Mouse (Mus musculus): ENCODE results near the gene Dlgap1.

The Dlgap1 gene

DNA sequence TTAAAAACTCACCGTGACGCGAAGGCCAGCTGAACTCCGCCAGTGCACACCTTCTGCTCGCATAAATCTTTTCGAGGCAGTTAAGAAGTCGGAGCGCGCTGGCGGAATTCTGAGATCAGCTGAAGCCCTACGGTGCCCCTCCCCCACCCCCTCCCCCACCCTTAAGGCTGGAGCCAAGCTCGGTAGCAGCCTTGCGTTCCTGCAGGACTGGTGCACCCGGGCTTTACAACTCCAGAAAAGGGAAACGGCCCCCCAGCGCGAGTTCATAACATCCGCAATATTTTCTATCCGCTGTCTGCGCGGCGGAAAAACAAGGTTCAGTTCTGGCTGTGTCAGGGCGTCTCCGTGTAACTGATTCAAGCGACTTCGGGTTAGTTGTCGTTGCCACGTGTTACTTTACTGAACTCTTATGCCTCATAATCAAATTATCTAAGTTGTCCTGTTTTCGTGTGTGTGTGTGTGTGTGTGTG is 884.6 kb downstream of the Dlgap1 start, which contains the start of gene Tgif1:
TSS of gene Tgif1 (minus strand) at position 111 of the 470 bp plus-strand sequence.
- DNase-seq (ENCODE audit: low read depth in 2 of 2, low spot score in 2 of 2): peak; percentile 69 to 75

GRCm38 (mm10) chr17:70854021-70854420 is 885.1 kb downstream of the Dlgap1 start:
- no peak for DNase-seq (ENCODE audit: low read depth in 2 of 2, low spot score in 2 of 2)

- DNase-seq (ENCODE audit: low read depth in 2 of 2, low spot score in 2 of 2): no peak
Observed at GRCm38 (mm10) chr17:70856871-70857415, 888.1 kb downstream of the Dlgap1 start.

DNA sequence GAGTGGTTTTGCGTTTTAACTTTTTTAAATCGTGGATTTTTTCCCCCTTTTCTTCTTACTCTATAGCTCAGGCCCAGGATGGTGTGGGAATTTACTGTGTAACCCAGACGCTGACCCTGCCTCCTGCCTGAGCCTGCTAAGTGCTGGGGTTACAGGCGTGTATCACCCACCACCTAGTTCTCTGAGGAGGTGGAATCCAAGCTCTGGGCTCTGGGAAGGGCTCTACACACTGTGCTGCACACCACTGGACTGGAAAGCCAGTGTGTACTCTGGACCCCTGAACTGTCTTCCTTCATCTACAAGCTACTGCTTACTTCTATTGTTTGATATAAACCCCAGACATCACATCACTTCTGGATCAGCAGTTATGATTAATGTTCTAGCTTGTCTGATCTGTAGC is 889.9 kb downstream of the Dlgap1 start:
- DNase-seq (ENCODE audit: low read depth in 2 of 2, low spot score in 2 of 2): no peak

DNA sequence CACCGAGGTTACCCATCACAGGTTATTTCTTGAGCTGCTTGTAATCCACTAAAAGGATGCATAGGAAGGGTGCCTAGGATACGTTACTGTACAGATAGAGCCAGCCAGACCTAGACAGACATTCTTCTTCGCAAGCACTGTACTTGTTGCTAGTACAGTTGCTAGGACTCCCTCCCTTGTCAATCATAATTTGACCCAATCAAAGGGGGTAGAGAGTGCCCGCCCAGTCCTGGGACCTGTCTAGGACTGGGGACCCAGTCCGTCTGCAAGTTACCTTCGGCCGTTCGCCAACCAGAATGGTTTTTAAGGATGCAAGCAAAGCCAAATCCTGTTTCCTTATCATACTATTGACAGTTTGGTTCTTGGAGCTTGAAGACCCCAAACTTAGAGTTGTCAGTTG is 895.2 kb downstream of the Dlgap1 start:
- DNase-seq (ENCODE audit: low read depth in 2 of 2, low spot score in 2 of 2): no peak

DNA sequence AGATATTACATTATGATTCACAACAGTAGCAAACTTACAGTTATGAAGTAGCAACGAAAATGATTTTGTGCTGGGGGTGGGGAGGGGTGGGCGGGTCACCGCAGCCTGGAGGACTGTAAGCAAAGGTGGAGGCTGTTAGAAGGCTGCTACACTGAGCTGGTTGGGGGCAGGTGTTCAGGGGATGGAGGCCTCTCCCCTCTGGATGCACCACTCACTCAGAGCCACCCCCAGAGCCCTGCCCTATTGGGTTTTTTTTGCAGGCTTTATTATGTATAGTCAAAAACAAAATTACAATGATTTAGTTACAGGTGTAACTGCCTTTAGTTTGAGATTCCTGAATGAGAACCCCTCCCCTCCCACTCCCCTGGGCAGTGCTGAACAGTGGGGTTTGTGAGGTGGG is 895.8 kb downstream of the Dlgap1 start:
- DNase-seq (ENCODE audit: low read depth in 2 of 2, low spot score in 2 of 2): no peak

DNA sequence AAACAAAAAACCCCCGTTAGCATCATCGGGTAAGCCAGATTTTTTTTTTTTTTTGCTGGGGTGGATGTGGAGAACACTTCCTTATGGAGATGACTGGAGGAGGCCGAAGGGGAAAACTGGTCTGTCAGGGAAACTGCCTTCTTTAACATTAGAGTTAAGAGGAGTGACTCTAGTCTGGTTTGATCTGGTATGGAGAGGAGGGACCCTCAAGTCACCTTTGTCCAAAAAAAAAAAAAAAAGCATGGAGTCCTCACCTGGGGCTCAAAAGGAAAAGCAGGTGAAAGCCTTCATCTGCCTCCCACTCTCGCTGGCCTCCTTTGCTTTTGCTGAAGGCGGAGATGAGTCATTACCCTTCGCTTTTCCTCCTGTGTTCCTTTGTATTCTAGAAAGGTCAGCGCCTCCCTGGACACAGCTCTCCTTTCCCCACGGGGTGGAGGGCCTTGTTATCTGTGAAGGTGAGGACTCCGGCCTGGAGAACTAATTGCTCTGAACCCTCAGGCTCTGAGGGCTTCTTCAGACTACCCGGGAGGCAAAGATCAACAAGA is 896.3 kb downstream of the Dlgap1 start:
- DNase-seq (ENCODE audit: low read depth in 2 of 2, low spot score in 2 of 2): no peak

- DNase-seq (ENCODE audit: low read depth in 2 of 2, low spot score in 2 of 2): no peak
Observed at GRCm38 (mm10) chr17:70866029-70866428, 897.2 kb downstream of the Dlgap1 start.

DNA sequence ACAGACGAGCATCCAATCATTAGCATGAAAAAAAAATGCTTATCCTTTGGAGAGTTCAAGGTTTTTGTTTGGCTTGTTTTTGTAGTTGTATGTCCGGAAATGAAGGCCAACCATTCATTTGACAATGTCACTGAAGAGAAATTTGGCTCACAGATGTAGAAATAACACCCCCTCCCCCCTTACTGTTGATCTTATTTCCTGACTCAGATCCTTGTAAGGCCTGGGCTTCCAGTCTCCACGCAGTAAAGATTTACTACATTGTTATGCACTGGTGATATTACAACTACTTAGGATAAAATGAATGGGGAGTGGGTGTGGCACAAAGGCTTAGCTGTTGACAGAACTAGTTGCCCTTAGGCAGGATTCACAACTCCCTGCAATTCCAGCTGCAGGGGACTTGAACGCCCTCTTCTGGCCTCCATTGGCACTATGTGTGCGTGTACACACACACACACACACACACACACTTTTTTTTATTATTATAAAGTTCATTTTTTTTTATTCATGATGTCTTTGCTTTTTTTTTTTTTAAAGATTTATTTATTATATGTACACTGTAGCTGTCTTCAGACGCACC is 897.8 kb downstream of the Dlgap1 start:
- no peak for DNase-seq (ENCODE audit: low read depth in 2 of 2, low spot score in 2 of 2)

DNA sequence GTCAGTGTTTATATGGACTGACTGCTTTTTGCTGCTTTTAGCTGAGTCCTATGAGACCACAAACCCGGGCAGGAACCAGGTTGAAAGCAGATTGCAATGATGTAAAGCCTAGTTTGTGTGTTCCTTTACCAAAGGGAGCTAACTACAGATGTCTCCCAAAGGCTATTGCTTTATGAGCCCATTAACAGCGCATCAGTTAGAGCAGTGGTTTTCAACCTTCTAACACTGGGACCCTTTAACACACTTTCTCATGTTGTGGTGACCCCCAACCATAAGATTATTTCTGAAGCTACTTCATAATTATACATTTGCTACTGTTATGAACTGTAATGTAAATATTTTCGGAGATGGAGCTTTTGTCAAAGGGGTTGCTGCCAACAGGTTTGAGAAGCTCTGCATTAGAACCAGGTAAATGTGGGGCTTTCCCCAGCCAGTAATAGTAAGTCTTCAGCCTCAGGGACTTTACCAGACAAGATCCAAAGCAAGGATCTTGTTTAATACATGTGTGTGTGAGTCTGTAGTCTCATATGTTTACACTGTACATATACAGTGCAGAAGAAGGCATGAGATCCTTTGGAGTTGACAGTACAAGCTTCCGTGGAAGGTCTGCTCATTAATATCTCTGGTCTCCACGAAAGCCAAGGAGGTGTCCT is 899.8 kb downstream of the Dlgap1 start:
- DNase-seq (ENCODE audit: low read depth in 2 of 2, low spot score in 2 of 2): no peak

DNA sequence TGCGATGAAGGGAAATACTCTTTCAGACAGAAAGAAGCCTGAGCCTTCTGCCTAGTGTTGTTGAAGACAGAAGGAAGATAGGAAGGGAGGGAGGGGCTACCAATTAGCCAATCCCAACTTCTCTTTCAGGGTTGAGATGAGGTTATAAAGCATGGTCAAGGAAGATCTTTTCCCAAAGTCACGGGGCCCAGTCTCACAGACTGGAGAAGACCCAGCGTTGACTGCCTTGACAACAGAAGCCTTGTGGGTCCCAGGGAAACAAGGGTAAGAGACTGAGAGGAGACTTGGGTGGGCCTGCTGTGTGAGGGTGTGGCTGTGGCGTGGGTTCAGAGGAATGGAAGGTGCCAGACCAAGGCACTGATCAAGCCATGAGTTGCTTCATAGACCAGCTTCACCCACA is 901.7 kb downstream of the Dlgap1 start:
- no peak for DNase-seq (ENCODE audit: low read depth in 2 of 2, low spot score in 2 of 2)

All from CD8-positive naive resting alpha-beta T cell, adult 2 months (primary cell).